Mouse (Mus musculus): ENCODE measurements around the gene Atad2b.

DNA sequence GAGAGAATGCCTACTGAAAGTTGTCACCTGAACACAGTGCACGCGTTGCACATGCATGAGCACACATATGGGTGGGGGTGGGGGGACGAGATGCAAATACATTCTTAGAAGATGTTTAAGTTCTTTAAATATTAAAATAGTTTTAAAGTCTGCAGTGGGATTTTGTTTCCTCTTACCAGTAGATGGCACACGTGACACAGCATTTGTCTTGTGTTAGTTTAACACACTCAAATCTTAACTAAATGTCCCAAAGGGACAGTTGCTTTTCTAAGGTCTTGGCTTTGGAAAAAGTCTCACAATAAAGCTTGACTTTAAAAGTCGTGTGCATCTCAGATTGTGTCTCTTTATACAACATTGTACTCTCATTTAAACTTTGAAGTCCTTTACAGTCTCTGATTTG, 111.9 kb downstream of the Atad2b start:
- TF ChIP-seq CTCF (IDR thresholded peaks at IDR 0.05; ENCODE audit: control insufficient read depth, insufficient read depth, insufficient read length) = no peak
- no peak for TF ChIP-seq MAX (IDR thresholded peaks at IDR 0.05)
- TF ChIP-seq MYOD1 (IDR thresholded peaks at IDR 0.05; ENCODE audit: control insufficient read depth, insufficient read length, low read depth) = no peak
- TF ChIP-seq USF1 (IDR thresholded peaks at IDR 0.05; ENCODE audit: low read depth) = no peak
